Mouse (Mus musculus) lung, adult 18-20 months (tissue): ENCODE data around the gene D10Jhu81e.
"Not testable (repeated sequence)": the region's sequence is repeated elsewhere in the genome, so short reads cannot be mapped to it uniquely, and the experiment has no call there.

Experiments
- DNase-seq, 2 experiments: peaks; one replicate each; pipeline ENCODE4 v3.0.0; 2022; ENCODE audit warnings: mixed read lengths in 2 of 2

The D10Jhu81e gene

GRCm38 (mm10) chr10:78169281-78170042 lies at the start of gene D10Jhu81e:
Gene D10Jhu81e, minus strand, starts transcription at chr10:78169782.
- peak; percentile 100 for DNase-seq

GRCm38 (mm10) chr10:78218576-78218975 lies 49.0 kb upstream of the D10Jhu81e start:
- no peak for DNase-seq

- no peak for DNase-seq
These were observed 46.9 kb upstream of the D10Jhu81e start for GRCm38 (mm10) chr10:78216376-78217083.

GRCm38 (mm10) chr10:78214371-78214770 lies 44.8 kb upstream of the D10Jhu81e start:
- DNase-seq, result no peak

- no peak for DNase-seq
These were observed 41.7 kb upstream of the D10Jhu81e start for GRCm38 (mm10) chr10:78211311-78211710.

- no peak for DNase-seq
These were observed 31.6 kb upstream of the D10Jhu81e start for GRCm38 (mm10) chr10:78201182-78201581.

GRCm38 (mm10) chr10:78192933-78193332 lies 23.4 kb upstream of the D10Jhu81e start:
- no peak for DNase-seq

GRCm38 (mm10) chr10:78186076-78186475 lies 16.5 kb upstream of the D10Jhu81e start:
- not testable (repeated sequence) for DNase-seq

- no peak for DNase-seq
These were observed 15.8 kb upstream of the D10Jhu81e start for GRCm38 (mm10) chr10:78185381-78185725.

- peak; percentile 87 to 91 for DNase-seq
These were observed 15.2 kb upstream of the D10Jhu81e start, which contains the start of gene Pwp2 for GRCm38 (mm10) chr10:78184531-78185380. Gene Pwp2, minus strand, starts transcription at chr10:78185149.

- no peak for DNase-seq
These were observed 14.0 kb upstream of the D10Jhu81e start for GRCm38 (mm10) chr10:78183577-78183976.

GRCm38 (mm10) chr10:78182321-78182720 lies 12.7 kb upstream of the D10Jhu81e start:
- no peak for DNase-seq

GRCm38 (mm10) chr10:78174474-78174873 lies 4.9 kb upstream of the D10Jhu81e start:
- no peak for DNase-seq

GRCm38 (mm10) chr10:78171581-78171980 lies 2.0 kb upstream of the D10Jhu81e start:
- DNase-seq, result no peak

GRCm38 (mm10) chr10:78171057-78171456 lies 1.5 kb upstream of the D10Jhu81e start:
- DNase-seq, result no peak

GRCm38 (mm10) chr10:78170445-78170844 lies 863 bp upstream of the D10Jhu81e start:
- no peak for DNase-seq

- DNase-seq, result no peak
These were observed 790 bp downstream of the D10Jhu81e start for GRCm38 (mm10) chr10:78168792-78169191.

- DNase-seq, result no peak
These were observed 1.8 kb downstream of the D10Jhu81e start for GRCm38 (mm10) chr10:78167775-78168174.

- no peak for DNase-seq
These were observed 2.2 kb downstream of the D10Jhu81e start for GRCm38 (mm10) chr10:78167333-78167732.

GRCm38 (mm10) chr10:78165256-78166005 lies 4.2 kb downstream of the D10Jhu81e start:
- DNase-seq, result no peak

- no peak for DNase-seq
These were observed 4.8 kb downstream of the D10Jhu81e start for GRCm38 (mm10) chr10:78164786-78165185.

- peak; percentile 70 to 75 for DNase-seq
These were observed 5.7 kb downstream of the D10Jhu81e start for GRCm38 (mm10) chr10:78163923-78164322.
